Mouse (Mus musculus) hindbrain, embryonic 15.5 days (tissue): ENCODE measurements around the gene Aif1l. TPM values are rescaled to one million over a fixed set of nuclear protein-coding genes. Genes with fewer than 3 reads are reported as not detected.
A peak's percentile ranks its signal among the peaks of the same experiment; 100 is the strongest.

Experiments used
- ATAC-seq: fragments of 200-750 bp; cut with Nextera tagmentation; 2 replicates; pipeline ENCODE4 v1.8.0; 2017; ENCODE audit warnings: low read depth, moderate number of reproducible peaks, moderate TSS enrichment; ENCODE audit not compliant: low FRiP score
- H3K27ac ChIP-seq: fragments of 300-500 bp; sonication (generic); replicated peaks from 2 replicates; pipeline ENCODE4 v1.5.1; 2015; ENCODE audit warnings: mild to moderate bottlenecking, inconsistent platforms
- H3K27me3 ChIP-seq: fragments of 300-500 bp; sonication (generic); 2 replicates; pipeline ENCODE4 v1.6.1; 2015; ENCODE audit warnings: control low read depth, inconsistent platforms
- H3K36me3 ChIP-seq: fragments of 300-500 bp; sonication (generic); 2 replicates; pipeline ENCODE4 v1.6.1; 2015; ENCODE audit warnings: control low read depth, inconsistent platforms
- H3K4me1 ChIP-seq: fragments of 300-500 bp; sonication (generic); replicated peaks from 2 replicates; pipeline ENCODE4 v1.6.1; 2015; ENCODE audit warnings: control low read depth, inconsistent platforms
- H3K4me2 ChIP-seq: fragments of 300-500 bp; sonication (generic); 2 replicates; pipeline ENCODE4 v1.6.1; 2015; ENCODE audit warnings: moderate library complexity, mild to moderate bottlenecking, inconsistent platforms
- H3K4me3 ChIP-seq: fragments of 300-500 bp; sonication (generic); 2 replicates; pipeline ENCODE4 v1.5.1; 2015; ENCODE audit warnings: mild to moderate bottlenecking, inconsistent platforms
- H3K9ac ChIP-seq: fragments of 300-500 bp; sonication (generic); 2 replicates; pipeline ENCODE4 v1.6.1; 2015; ENCODE audit warnings: inconsistent platforms
- H3K9me3 ChIP-seq: fragments of 300-500 bp; sonication (generic); 2 replicates; pipeline ENCODE4 v1.6.1; 2016; ENCODE audit warnings: control low read depth, inconsistent platforms
- WGBS: fragments of 180-500 bp; shearing (Covaris S2); methylation state at CpG from one replicate; pipeline ENCODE4 v1.1.7; 2015; 5-methylcytosine and 5-hydroxymethylcytosine counted together
- polyA plus RNA-seq: library from polyadenylated mRNA; unstranded; fragments of >200 nt; fragmentation: Nextera tagmentation; extraction: Ambion mirVana; gene quantifications from 2 replicates; pipeline ENCODE4 v1.2.1, GENCODE M21; 2015

The Aif1l gene
- polyA plus RNA-seq, 1 experiment from 2014 or later = 23.5 TPM

DNA sequence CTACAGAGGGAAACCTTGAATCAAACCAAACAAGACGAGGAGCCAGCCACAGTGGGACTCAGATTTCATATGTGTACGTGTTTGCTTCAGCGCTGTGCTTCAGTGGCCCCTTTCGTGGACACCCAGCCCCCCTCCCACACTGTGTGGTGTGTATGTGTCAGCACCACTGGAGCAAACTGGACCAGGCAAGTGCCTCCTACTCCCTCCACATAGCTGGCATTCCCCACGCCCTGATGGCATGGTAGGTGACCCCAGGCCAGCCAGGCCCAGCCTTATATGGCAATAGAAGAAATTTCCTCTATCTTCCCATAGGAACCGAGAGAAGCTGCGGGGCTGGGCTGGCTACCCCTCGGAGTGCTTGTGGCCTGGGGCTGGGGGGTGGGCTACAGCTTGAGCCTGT is 3.7 kb downstream of the Aif1l start:
- no peak overlapping the region for H3K9ac ChIP-seq
- no peak overlapping the region for H3K27ac ChIP-seq
- no peaks in the 10 kb centered on the region for H3K36me3 ChIP-seq
- no peaks in the 10 kb centered on the region for H3K27me3 ChIP-seq
- H3K9me3 ChIP-seq = no peaks in the 10 kb centered on the region
- H3K4me1 ChIP-seq = peaks cover 30% of the 10 kb centered on the region
- no peak overlapping the region for H3K4me2 ChIP-seq
- ATAC-seq = no peak
- H3K4me3 ChIP-seq = no peak overlapping the region
- 86% methylated on average over 8 of the region's 8 CpGs for WGBS

DNA sequence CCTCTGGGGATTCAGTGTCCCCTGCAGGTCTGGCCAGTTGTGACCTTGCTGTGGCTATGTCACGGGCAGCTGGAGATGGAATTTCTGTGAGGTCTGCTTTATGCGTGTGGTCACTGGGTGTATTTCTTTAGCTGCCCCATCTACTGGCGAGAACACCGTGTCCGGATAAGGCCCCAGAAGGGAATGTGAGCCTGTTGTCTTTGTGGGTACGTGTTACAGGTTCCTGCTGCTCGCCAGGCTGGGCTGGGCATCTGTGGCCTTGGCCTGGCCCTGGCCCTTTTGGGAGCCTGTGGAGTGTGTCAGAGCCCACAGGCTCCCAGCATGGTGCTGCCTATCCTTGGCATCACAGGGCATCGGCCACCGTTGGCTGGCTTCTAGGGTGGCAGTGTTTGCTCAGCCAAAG is 4.8 kb downstream of the Aif1l start:
- H3K36me3 ChIP-seq = no peaks in the 10 kb centered on the region
- H3K4me2 ChIP-seq = no peak overlapping the region
- no peak overlapping the region for H3K27ac ChIP-seq
- no peak overlapping the region for H3K9ac ChIP-seq
- 85% methylated on average over 9 of the region's 9 CpGs for WGBS
- H3K9me3 ChIP-seq = no peaks in the 10 kb centered on the region
- peaks cover 30% of the 10 kb centered on the region for H3K4me1 ChIP-seq
- ATAC-seq = no peak
- H3K4me3 ChIP-seq = no peak overlapping the region
- H3K27me3 ChIP-seq = no peaks in the 10 kb centered on the region

DNA sequence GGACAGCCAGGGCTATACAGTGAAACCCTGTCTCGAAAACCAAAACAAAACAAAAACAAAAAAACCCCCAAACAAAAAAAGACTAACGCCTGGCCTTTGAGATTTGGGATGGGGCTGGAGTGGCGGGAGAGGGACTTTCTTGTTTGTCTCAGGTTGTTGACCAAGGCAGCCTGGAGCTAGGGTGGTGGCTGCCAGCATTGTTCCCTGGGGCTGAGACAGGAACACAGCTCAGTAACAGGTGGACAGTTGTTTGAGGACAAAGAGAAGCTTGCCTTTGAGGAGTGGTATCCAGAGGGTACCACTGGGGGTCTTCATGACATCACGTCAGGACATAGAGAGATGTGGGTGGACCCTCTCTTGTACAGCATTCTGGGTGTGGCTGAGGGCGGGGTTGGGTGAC is 5.7 kb downstream of the Aif1l start:
- Histone ChIP-seq H3K9me3 (no peaks in the 10 kb centered on the region), H3K36me3 (no peaks in the 10 kb centered on the region), H3K4me2 (no peak overlapping the region), H3K27ac (no peak overlapping the region), H3K27me3 (no peaks in the 10 kb centered on the region), H3K4me3 (no peak overlapping the region), H3K4me1 (peaks cover 25% of the 10 kb centered on the region), H3K9ac (no peak overlapping the region)
- 87% methylated on average over 5 of the region's 5 CpGs for WGBS
- ATAC-seq = no peak

DNA sequence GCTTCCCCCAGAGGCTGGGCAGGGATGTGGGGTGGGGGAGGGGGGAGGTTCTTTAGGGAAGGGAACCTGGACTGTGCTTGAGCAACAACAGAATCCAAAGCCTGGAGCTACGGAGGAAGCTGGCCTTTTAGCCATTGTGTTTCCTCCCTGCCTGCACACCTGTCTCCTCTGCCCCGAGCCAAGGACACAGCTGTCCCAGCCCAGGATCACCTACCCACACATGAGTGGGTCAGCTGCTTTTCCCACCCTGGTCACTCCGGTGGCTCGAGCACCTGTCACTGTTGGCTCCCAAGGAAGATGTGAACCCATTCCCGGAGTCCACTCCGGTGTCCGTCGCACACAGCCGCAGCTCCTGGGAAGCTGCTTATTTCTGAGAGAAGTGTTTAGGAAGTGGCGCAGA is 7.3 kb downstream of the Aif1l start:
- H3K27me3 ChIP-seq = no peaks in the 10 kb centered on the region
- WGBS = 91% methylated on average over 10 of the region's 10 CpGs

DNA sequence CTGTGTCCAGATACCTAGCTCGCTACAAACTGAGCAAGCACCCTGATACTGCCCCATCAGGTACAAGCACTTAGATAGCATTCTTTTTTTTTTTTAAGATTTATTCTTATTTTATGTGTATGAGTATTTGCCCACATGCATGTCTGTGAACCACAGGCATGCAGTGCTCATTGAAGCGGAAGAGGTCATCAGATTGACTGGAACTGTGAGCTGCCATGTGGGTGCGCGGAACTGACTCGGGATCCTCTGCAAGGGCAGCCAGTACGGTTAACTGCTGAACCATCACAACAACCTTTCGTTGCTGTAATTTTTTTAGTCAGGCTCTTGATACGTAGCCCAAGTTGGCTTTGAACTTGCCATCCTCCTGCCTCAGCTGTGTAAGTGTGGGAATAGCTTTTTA is 11.0 kb downstream of the Aif1l start:
- Histone ChIP-seq H3K4me1 (peaks cover 26% of the 10 kb centered on the region), H3K27ac (no peak overlapping the region), H3K36me3 (no peaks in the 10 kb centered on the region), H3K27me3 (no peaks in the 10 kb centered on the region), H3K9me3 (no peaks in the 10 kb centered on the region), H3K9ac (no peak overlapping the region), H3K4me2 (no peak overlapping the region), H3K4me3 (no peak overlapping the region)
- no peak for ATAC-seq
- 86% methylated on average over 8 of the region's 8 CpGs for WGBS

More for the DNA sequence above, 7.3 kb downstream of the Aif1l start:
- H3K4me3 ChIP-seq = no peak overlapping the region
- ATAC-seq = no peak
- no peaks in the 10 kb centered on the region for H3K9me3 ChIP-seq
- no peaks in the 10 kb centered on the region for H3K36me3 ChIP-seq
- H3K27ac ChIP-seq = no peak overlapping the region
- no peak overlapping the region for H3K9ac ChIP-seq
- peaks cover 22% of the 10 kb centered on the region for H3K4me1 ChIP-seq
- H3K4me2 ChIP-seq = no peak overlapping the region

DNA sequence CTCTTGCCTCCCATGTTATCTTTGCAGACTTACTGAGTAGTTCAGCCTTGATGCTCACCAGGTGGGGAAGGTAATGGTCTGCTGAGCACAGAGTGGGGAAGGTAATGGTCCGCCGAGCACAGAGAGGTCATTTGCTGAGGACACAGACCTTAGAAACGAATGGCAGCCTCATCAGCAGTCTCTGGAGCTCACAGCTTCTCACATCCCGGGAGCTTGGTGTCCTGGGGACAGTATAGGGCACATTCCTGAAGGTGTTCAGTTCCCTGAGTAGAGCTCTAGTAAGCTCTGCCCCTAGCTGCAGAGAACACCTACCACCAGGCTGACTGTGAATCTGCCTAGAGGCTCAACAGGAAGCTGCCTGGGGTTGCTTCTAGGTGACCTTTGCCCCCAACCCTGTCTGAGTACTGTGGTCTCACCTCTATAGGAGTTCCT is 11.9 kb downstream of the Aif1l start:
- Histone ChIP-seq H3K4me2 (0 out of 2 replicates have a peak overlapping the region, but pooled peaks have one; percentile 21), H3K27me3 (no peaks in the 10 kb centered on the region), H3K27ac (peak overlapping the region; percentile 80), H3K36me3 (no peaks in the 10 kb centered on the region), H3K4me3 (no peak overlapping the region), H3K9ac (no peak overlapping the region), H3K4me1 (peaks cover 26% of the 10 kb centered on the region), H3K9me3 (no peaks in the 10 kb centered on the region)
- no peak for ATAC-seq
- WGBS = 66% methylated on average over 4 of the region's 4 CpGs

DNA sequence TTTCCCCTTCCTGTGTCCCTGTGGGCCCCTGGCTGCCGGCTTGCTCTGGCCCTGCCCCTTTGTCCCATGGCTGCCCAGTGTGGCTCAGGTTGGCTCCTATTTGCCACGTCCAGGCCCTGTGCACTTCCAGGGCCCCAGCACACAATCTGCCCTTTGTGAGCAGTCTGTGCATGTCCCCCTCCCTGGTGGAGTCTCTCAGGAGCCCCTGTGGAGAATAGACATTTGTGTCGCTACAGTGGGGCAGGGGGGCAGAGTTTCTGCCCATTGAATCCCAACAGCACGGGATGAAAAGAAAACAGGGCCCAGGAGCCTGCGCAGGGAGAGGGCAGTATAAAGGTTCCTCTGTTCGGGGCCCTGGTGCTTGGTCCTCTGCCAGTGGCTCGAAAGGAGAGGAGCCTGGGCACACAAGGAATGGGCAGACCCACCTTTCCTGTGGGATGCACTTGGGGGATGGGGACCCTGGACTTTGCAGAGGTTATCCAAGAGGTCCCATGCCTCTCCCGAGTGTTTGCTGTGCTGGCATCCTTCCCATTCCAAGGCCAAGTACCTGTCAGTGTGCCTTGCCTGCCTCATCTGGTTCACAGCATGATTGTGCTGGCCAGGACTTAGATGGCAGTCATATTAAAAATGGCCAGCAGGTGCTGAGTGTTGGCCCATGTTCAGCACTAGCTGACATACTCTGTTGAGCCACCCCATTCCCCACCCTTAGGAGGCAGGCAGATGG is 12.7 kb downstream of the Aif1l start:
- H3K27ac ChIP-seq = peak overlapping the region; percentile 80
- no peak overlapping the region for H3K9ac ChIP-seq
- peak; percentile 95 for ATAC-seq
- H3K4me3 ChIP-seq = no peak overlapping the region
- 45% methylated on average over 8 of the region's 8 CpGs for WGBS
- H3K4me2 ChIP-seq = peak overlapping the region; percentile 21; the same call in 1 of the 2 replicates
- no peaks in the 10 kb centered on the region for H3K9me3 ChIP-seq
- peaks cover 26% of the 10 kb centered on the region for H3K4me1 ChIP-seq
- no peaks in the 10 kb centered on the region for H3K36me3 ChIP-seq
- H3K27me3 ChIP-seq = no peaks in the 10 kb centered on the region

DNA sequence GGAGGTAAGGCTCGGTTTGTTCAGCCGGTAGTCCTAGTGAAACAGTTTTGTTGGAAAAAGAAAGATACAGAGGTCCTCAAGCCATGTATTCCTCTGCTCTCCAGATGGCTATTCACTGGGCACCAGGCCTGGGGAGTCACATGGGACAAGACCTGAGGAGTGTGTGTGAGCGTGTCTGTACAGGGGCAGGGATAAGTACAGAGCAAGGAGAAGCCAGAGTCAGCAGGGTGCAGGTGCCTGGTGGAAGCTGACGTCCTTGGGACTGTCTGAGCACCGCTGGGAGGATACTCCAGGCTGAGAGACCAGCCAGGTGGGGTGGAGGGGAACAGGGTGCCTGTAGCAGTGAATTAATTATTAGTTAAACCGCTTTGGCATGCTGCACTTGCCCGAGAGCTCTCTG is 13.6 kb downstream of the Aif1l start:
- Histone ChIP-seq H3K27me3 (no peaks in the 10 kb centered on the region), H3K4me1 (peaks cover 26% of the 10 kb centered on the region), H3K4me2 (no peak overlapping the region), H3K36me3 (no peaks in the 10 kb centered on the region), H3K9ac (no peak overlapping the region), H3K4me3 (no peak overlapping the region), H3K9me3 (no peaks in the 10 kb centered on the region), H3K27ac (peak overlapping the region; percentile 80)
- ATAC-seq = no peak
- 64% methylated on average over 7 of the region's 7 CpGs for WGBS

DNA sequence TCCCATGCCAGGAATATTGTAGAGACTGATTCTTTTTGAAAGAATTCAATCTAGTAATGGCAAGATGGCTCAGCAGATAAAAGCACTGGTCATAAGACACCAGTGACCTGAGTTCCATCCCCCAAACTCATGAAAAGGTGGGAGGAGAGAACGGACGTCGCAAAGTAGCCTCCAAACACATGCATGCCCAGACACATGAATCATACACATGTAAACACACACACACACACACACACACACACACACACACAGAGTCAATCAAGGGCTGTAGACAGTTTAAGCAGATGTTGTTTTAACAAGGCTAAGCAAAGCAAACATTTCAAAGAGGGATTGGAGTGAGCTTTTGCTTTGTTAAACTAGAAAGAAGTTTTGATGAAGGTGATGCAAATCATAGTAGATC is 14.3 kb downstream of the Aif1l start:
- Histone ChIP-seq H3K27me3 (no peaks in the 10 kb centered on the region), H3K4me1 (peaks cover 26% of the 10 kb centered on the region), H3K4me2 (no peak overlapping the region), H3K9me3 (no peaks in the 10 kb centered on the region), H3K27ac (no peak overlapping the region), H3K36me3 (no peaks in the 10 kb centered on the region), H3K4me3 (no peak overlapping the region), H3K9ac (no peak overlapping the region)
- no peak for ATAC-seq
- WGBS = 95% methylated on average over 3 of the region's 3 CpGs

DNA sequence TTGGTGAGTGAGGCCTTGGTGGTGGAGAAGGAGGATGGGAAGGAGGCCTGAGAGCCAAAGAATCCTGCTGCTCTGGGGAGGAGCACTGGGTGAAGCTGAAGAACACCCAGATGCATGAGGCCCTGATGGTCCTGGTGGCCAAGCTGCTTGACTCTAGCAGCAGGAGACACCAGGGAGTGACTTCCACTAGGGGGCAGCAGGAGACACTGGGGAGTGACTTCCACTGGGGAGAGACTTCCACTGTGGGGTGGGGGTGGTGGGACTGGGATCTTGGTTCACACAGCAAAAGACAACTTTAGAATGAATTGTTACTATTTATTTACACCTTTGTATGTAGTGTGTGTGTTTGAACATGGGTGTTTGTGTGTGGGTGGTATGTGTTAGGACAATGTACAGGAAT is 15.2 kb downstream of the Aif1l start:
- Histone ChIP-seq H3K9me3 (no peaks in the 10 kb centered on the region), H3K36me3 (no peaks in the 10 kb centered on the region), H3K9ac (no peak overlapping the region), H3K4me2 (no peak overlapping the region), H3K4me1 (peaks cover 26% of the 10 kb centered on the region), H3K27me3 (no peaks in the 10 kb centered on the region), H3K27ac (no peak overlapping the region), H3K4me3 (no peak overlapping the region)
- no peak for ATAC-seq

DNA sequence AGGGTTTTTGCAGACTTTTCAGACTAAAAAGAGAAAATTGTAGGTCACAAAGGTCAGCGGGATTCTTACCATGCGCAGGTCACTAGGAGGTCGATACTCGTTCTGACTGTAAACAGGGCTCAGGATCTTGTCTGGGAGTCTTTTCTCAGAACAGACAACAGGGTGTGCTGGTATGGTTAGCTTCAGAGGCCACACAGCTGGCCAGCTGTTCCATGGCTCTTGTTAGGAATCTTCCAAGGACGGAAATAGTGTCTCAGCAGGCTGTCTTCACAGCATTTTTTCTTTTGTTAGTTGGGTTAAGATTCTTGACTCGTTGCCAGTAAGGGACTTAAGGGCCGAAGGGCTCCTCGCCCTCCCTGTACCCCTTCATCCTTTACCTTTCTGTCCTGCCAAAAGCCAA is 16.9 kb downstream of the Aif1l start:
- no peak for ATAC-seq
- Histone ChIP-seq H3K4me2 (no peak overlapping the region), H3K27ac (no peak overlapping the region), H3K4me3 (no peak overlapping the region), H3K27me3 (no peaks in the 10 kb centered on the region), H3K9me3 (no peaks in the 10 kb centered on the region), H3K4me1 (peaks cover 19% of the 10 kb centered on the region), H3K9ac (no peak overlapping the region), H3K36me3 (no peaks in the 10 kb centered on the region)
- WGBS = 76% methylated on average over 8 of the region's 8 CpGs

DNA sequence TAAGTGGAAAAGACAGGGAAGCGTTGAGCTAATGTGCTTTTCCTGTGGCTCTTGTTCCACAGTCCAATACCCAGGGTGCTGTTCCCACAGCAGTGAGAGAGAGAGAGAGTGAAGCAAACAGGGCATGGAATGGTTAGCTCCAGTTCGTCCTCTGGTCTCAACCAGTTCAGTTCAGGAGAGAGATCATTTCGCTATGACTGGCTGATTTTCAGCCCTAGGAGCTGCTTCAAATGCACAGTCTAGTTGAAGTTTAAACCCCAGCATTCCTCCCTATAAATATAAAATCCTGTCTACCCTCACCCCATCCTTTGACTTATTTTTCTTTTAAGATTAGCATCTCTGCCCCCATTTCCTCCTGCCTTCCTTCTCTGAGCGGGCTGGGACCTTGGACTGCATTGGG is 22.6 kb downstream of the Aif1l start:
- H3K9me3 ChIP-seq = no peaks in the 10 kb centered on the region
- no peaks in the 10 kb centered on the region for H3K27me3 ChIP-seq
- H3K4me1 ChIP-seq = peaks cover 19% of the 10 kb centered on the region
- H3K36me3 ChIP-seq = peaks cover 13% of the 10 kb centered on the region
- no peak overlapping the region for H3K4me2 ChIP-seq
- WGBS = 95% methylated on average over 4 of the region's 4 CpGs
- ATAC-seq = no peak
- no peak overlapping the region for H3K9ac ChIP-seq
- no peak overlapping the region for H3K27ac ChIP-seq
- no peak overlapping the region for H3K4me3 ChIP-seq
